Mouse (Mus musculus): ENCODE data around the gene Acsl6. TPM values are rescaled to one million over a fixed set of nuclear protein-coding genes. Genes with fewer than 3 reads are reported as not detected.

Acsl6 gene
- polyA plus RNA-seq, 1 experiment: 0.14 TPM

DNA sequence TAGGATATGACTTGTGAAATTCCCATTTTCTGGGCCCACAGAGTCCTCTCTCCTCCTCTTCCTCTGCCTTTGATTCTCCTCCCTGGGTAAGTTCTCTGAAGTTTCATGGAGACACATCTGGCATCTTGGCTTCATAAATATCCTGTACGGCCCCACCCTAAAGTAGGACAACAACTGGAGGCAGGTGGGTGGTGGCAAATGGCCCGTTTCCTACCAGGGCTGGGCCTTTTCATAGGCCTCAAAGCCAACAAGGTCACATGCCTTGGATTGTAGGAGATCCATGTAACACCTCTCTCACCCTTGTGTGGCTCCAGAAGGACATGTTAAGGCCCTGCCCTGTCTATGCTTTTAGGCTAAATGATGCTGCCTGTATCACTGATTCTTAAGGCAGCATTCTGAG is 7.0 kb downstream of the Acsl6 start:
- H3K27me3 ChIP-seq (ENCODE audit: control insufficient read depth, insufficient read depth, insufficient read length): no peaks in the 10 kb centered on the region
- no peak overlapping the region for H3ac ChIP-seq (ENCODE audit: control insufficient read depth, insufficient read length, low read depth)
- no peaks in the 10 kb centered on the region for H3K36me3 ChIP-seq (ENCODE audit: control insufficient read depth, insufficient read depth)
- H3K79me3 ChIP-seq (ENCODE audit: low read depth): no peaks in the 10 kb centered on the region
- no peak overlapping the region for H3K4me3 ChIP-seq (ENCODE audit: insufficient read depth, poor library complexity, severe bottlenecking)
- H3K79me2 ChIP-seq (ENCODE audit: control insufficient read depth, insufficient read depth): no peaks in the 10 kb centered on the region
- TF ChIP-seq MAX (IDR thresholded peaks at IDR 0.05) (no peak), CEBPB (IDR thresholded peaks at IDR 0.05; ENCODE audit: low read depth) (no peak), MYOG (IDR thresholded peaks at IDR 0.05; ENCODE audit: control insufficient read depth, extremely low read depth, insufficient read length) (no peak), USF1 (IDR thresholded peaks at IDR 0.05; ENCODE audit: low read depth) (no peak), CTCF (IDR thresholded peaks at IDR 0.05; ENCODE audit: control insufficient read depth, insufficient read depth, insufficient read length) (no peak), MYOD1 (IDR thresholded peaks at IDR 0.05; ENCODE audit: control insufficient read depth, insufficient read length, low read depth) (no peak), FOSL1 (IDR thresholded peaks at IDR 0.05; ENCODE audit: insufficient read depth, low read length, poor library complexity, severe bottlenecking) (no peak)

DNA sequence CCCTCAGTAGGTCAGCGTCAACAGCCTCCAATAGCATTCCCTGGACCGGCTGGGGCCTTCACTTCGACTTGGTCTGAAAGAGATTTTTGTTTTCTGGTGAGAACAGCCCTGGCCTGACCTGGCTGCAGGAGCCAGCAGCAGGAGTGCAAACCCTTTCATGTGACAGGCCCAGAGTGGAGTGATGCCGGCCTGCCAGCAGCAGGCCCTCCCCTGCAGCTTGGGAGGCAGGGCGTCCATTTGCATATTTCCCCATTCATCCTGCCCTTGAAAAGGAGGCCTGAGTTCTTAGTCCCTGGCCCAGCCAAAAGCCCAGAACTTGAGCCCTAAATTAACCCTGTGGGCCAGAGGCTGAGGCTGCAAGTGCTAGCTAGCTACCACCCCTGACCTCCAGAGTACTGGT is 8.4 kb downstream of the Acsl6 start:
- no peak overlapping the region for H3K4me3 ChIP-seq (ENCODE audit: insufficient read depth, poor library complexity, severe bottlenecking)
- TF ChIP-seq MYOD1 (IDR thresholded peaks at IDR 0.05; ENCODE audit: control insufficient read depth, insufficient read length, low read depth) (no peak), FOSL1 (IDR thresholded peaks at IDR 0.05; ENCODE audit: insufficient read depth, low read length, poor library complexity, severe bottlenecking) (no peak)
- no peaks in the 10 kb centered on the region for H3K79me2 ChIP-seq (ENCODE audit: control insufficient read depth, insufficient read depth)
- no peak overlapping the region for H3ac ChIP-seq (ENCODE audit: control insufficient read depth, insufficient read length, low read depth)
- H3K79me3 ChIP-seq (ENCODE audit: low read depth): no peaks in the 10 kb centered on the region
- no peaks in the 10 kb centered on the region for H3K27me3 ChIP-seq (ENCODE audit: control insufficient read depth, insufficient read depth, insufficient read length)
- no peaks in the 10 kb centered on the region for H3K36me3 ChIP-seq (ENCODE audit: control insufficient read depth, insufficient read depth)

DNA sequence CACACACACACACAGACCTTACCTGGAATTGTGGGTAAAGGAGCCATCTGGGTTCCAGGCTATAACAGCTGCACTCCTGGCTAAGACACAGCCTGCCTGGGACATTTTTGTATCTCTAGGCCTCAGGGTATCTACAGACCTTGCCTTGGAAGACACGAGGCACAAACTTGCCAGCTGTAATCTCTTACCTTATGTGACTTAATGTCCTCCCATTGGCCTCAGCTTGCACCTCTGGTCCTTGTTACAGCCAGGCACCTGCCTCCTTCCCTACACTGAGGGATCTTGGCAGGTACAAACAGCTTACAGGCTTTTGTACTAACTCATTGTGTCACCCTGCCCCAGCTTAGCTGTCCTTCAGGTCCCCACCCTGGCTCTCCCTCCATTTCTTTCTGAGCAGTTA is 9.0 kb downstream of the Acsl6 start:
- Histone ChIP-seq H3ac (ENCODE audit: control insufficient read depth, insufficient read length, low read depth) (no peak overlapping the region), H3K4me3 (ENCODE audit: insufficient read depth, poor library complexity, severe bottlenecking) (no peak overlapping the region)
- TF ChIP-seq MYOG (IDR thresholded peaks at IDR 0.05; ENCODE audit: control insufficient read depth, extremely low read depth, insufficient read length): no peak

GRCm38 (mm10) chr11:54313391-54314360 is 10.1 kb downstream of the Acsl6 start:
- H3K4me3 ChIP-seq (ENCODE audit: insufficient read depth, poor library complexity, severe bottlenecking): no peak overlapping the region
- TF ChIP-seq CTCF (IDR thresholded peaks at IDR 0.05; ENCODE audit: control insufficient read depth, insufficient read depth, insufficient read length) (no peak), FOSL1 (IDR thresholded peaks at IDR 0.05; ENCODE audit: insufficient read depth, low read length, poor library complexity, severe bottlenecking) (no peak), MAX (IDR thresholded peaks at IDR 0.05) (no peak), MYOD1 (IDR thresholded peaks at IDR 0.05; ENCODE audit: control insufficient read depth, insufficient read length, low read depth) (no peak), CEBPB (IDR thresholded peaks at IDR 0.05; ENCODE audit: low read depth) (no peak), MYOG (IDR thresholded peaks at IDR 0.05; ENCODE audit: control insufficient read depth, extremely low read depth, insufficient read length) (no peak)
- no peaks in the 10 kb centered on the region for H3K27me3 ChIP-seq (ENCODE audit: control insufficient read depth, insufficient read depth, insufficient read length)
- no peaks in the 10 kb centered on the region for H3K36me3 ChIP-seq (ENCODE audit: control insufficient read depth, insufficient read depth)
- H3K79me2 ChIP-seq (ENCODE audit: control insufficient read depth, insufficient read depth): no peaks in the 10 kb centered on the region
- H3K79me3 ChIP-seq (ENCODE audit: low read depth): no peaks in the 10 kb centered on the region
- H3ac ChIP-seq (ENCODE audit: control insufficient read depth, insufficient read length, low read depth): no peak overlapping the region

More for the DNA sequence above, 9.0 kb downstream of the Acsl6 start:
- Histone ChIP-seq H3K27me3 (ENCODE audit: control insufficient read depth, insufficient read depth, insufficient read length) (no peaks in the 10 kb centered on the region), H3K79me2 (ENCODE audit: control insufficient read depth, insufficient read depth) (no peaks in the 10 kb centered on the region), H3K36me3 (ENCODE audit: control insufficient read depth, insufficient read depth) (no peaks in the 10 kb centered on the region), H3K79me3 (ENCODE audit: low read depth) (no peaks in the 10 kb centered on the region)

- TF ChIP-seq FOSL1 (IDR thresholded peaks at IDR 0.05; ENCODE audit: insufficient read depth, low read length, poor library complexity, severe bottlenecking): no peak
- TF ChIP-seq MAX (IDR thresholded peaks at IDR 0.05): no peak
- no peak for TF ChIP-seq CTCF (IDR thresholded peaks at IDR 0.05; ENCODE audit: control insufficient read depth, insufficient read depth, insufficient read length)
- Histone ChIP-seq H3K4me3 (ENCODE audit: insufficient read depth, poor library complexity, severe bottlenecking) (no peak overlapping the region), H3K79me2 (ENCODE audit: control insufficient read depth, insufficient read depth) (no peaks in the 10 kb centered on the region), H3K79me3 (ENCODE audit: low read depth) (no peaks in the 10 kb centered on the region), H3K27me3 (ENCODE audit: control insufficient read depth, insufficient read depth, insufficient read length) (no peaks in the 10 kb centered on the region), H3ac (ENCODE audit: control insufficient read depth, insufficient read length, low read depth) (no peak overlapping the region), H3K36me3 (ENCODE audit: control insufficient read depth, insufficient read depth) (no peaks in the 10 kb centered on the region)
Measured at GRCm38 (mm10) chr11:54314740-54315139, 11.1 kb downstream of the Acsl6 start.

DNA sequence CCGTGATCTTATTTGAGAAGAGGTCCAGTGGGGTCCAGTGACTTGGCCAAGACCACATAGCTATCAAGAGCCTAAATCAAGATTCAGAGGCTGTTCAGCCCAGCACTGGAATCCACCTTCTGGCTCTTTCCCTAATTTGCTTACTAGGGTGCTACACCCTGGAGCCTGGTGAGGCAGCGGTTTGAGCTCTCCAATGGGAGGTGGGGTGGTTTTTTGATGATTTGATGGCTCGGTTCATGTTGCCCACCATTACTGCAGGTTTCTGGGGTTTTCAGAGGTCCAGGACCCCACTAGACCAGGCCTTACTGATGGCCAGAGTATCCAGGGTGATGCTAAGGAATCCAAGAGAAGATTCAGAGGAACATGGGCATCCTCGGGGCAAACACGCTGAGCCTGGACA is 11.7 kb downstream of the Acsl6 start:
- H3K36me3 ChIP-seq (ENCODE audit: control insufficient read depth, insufficient read depth): no peaks in the 10 kb centered on the region
- TF ChIP-seq CEBPB (IDR thresholded peaks at IDR 0.05; ENCODE audit: low read depth) (no peak), CTCF (IDR thresholded peaks at IDR 0.05; ENCODE audit: control insufficient read depth, insufficient read depth, insufficient read length) (no peak), USF1 (IDR thresholded peaks at IDR 0.05; ENCODE audit: low read depth) (no peak), MYOG (IDR thresholded peaks at IDR 0.05; ENCODE audit: control insufficient read depth, extremely low read depth, insufficient read length) (no peak), MAX (IDR thresholded peaks at IDR 0.05) (no peak), MYOD1 (IDR thresholded peaks at IDR 0.05; ENCODE audit: control insufficient read depth, insufficient read length, low read depth) (no peak), FOSL1 (IDR thresholded peaks at IDR 0.05; ENCODE audit: insufficient read depth, low read length, poor library complexity, severe bottlenecking) (no peak)
- H3ac ChIP-seq (ENCODE audit: control insufficient read depth, insufficient read length, low read depth): no peak overlapping the region
- H3K79me2 ChIP-seq (ENCODE audit: control insufficient read depth, insufficient read depth): no peaks in the 10 kb centered on the region
- no peaks in the 10 kb centered on the region for H3K79me3 ChIP-seq (ENCODE audit: low read depth)
- H3K4me3 ChIP-seq (ENCODE audit: insufficient read depth, poor library complexity, severe bottlenecking): no peak overlapping the region
- H3K27me3 ChIP-seq (ENCODE audit: control insufficient read depth, insufficient read depth, insufficient read length): no peaks in the 10 kb centered on the region
